Mouse (Mus musculus) CD4-positive helper T cell, adult 2 months (primary cell): ENCODE measurements around the gene Me3.
A peak's percentile ranks its signal among the peaks of the same experiment; 100 is the strongest.

Source experiments
- DNase-seq: peaks from one replicate; pipeline ENCODE4 v3.0.0-alpha.2; 2012; ENCODE audit warnings: low read depth, missing footprints, low spot score

Gene Me3

GRCm38 (mm10) chr7:89666361-89666760 lies 34.2 kb downstream of the Me3 start:
- no peak for DNase-seq

DNA sequence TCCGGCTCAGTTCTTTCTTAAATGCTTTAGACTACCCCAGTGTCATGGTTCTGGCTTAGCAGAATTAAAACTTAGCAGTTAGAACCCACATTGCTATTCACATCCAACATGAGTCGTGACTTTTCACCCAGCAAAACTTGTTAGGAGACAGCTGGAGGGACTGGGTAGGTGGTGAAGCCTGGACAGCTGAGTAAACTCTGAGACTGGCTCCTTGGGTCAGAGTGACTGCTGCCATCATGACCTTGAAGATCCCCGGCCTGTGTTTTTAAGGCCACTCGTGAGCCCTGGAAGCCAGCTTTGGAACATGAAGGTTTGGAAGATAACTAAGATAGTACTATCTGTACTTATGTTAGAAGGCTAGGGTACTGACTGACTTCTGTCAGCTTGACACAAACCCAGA lies 35.4 kb downstream of the Me3 start:
- DNase-seq = no peak

- no peak for DNase-seq
Measured at GRCm38 (mm10) chr7:89669461-89669860, 37.3 kb downstream of the Me3 start.

GRCm38 (mm10) chr7:89671104-89671831 lies 39.1 kb downstream of the Me3 start:
- DNase-seq = no peak

DNA sequence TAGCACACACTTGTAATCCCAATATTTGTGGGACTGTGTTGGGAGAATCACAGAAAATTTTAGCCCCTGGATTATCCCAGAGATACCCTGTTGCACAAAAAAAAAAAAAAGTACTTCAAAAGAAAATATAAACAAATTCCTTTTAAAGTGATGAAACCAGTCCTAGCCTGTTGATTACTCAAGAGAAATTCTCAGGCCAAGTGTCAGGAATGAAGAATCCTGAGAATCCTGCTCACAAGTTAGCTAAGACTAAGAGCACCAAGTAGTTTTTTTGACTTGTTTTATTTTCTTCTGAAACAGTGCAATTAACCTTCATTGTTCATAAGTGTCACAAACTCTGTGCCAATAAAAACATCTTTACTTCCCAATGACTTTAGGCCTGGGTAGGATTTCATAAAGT lies 44.0 kb downstream of the Me3 start:
- no peak for DNase-seq

- DNase-seq = no peak
Measured at GRCm38 (mm10) chr7:89677850-89678249, 45.7 kb downstream of the Me3 start.

GRCm38 (mm10) chr7:89678719-89679118 lies 46.5 kb downstream of the Me3 start:
- DNase-seq = no peak

DNA sequence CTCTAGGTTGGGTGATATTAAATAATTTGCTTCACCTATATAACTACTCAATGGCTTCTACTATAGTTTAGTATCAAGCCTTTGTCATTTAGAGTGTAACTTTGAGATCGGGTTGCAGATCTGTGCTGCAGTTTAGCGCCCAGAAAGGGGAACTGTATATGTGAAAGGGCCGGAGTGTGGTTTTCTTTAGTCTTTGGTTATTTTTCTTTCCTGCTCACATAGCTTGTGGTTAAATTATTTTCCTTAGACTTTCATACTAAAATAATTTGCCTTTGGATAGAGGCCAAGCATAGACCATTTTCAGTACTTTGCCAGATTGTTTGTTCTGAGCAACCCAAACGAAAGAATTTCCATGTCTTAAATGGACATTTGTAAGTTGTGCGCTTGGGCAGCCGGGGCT lies 46.9 kb downstream of the Me3 start:
- DNase-seq = no peak

DNA sequence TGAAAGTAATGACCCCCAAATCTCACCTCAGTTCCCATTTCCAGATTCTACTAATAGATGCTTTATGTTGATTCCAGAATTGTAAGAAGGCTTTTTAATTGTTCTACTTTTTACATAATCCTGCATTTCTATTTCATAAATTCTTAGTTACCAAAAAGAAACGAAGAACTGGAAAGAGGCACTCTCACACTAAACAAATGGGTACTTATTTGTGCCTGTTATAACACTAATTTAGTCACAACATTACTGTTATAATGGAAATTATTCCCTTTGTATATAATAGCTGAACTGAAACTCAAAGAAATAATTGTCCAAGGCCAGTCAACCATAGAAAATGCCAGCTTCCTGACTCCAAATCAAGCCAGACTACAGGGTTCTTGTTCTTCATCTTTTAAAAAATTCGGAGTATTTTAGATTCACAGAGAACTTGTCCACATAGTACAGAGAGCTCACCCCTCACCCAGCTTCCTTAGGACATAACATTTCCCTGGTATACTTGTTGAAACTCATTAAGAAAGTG lies 47.5 kb downstream of the Me3 start:
- no peak for DNase-seq

DNA sequence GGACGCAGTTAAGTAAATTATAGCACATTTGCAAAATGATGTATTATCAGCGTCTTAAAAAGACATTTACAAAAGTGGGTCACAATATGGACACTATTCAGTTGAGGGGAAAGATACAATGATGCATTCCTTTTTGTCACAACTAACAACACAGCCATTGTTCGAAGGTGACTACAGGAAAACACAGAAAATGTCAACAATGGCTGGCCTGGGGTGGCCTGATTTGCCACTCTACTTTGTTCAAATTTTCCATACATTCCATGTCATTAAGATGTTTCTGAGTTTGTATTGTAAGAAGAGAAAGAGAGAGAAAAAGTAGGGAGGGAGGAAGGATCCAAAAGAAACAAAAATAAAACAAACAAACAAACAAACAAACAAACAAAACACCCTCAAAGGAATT lies 48.7 kb downstream of the Me3 start:
- no peak for DNase-seq

DNA sequence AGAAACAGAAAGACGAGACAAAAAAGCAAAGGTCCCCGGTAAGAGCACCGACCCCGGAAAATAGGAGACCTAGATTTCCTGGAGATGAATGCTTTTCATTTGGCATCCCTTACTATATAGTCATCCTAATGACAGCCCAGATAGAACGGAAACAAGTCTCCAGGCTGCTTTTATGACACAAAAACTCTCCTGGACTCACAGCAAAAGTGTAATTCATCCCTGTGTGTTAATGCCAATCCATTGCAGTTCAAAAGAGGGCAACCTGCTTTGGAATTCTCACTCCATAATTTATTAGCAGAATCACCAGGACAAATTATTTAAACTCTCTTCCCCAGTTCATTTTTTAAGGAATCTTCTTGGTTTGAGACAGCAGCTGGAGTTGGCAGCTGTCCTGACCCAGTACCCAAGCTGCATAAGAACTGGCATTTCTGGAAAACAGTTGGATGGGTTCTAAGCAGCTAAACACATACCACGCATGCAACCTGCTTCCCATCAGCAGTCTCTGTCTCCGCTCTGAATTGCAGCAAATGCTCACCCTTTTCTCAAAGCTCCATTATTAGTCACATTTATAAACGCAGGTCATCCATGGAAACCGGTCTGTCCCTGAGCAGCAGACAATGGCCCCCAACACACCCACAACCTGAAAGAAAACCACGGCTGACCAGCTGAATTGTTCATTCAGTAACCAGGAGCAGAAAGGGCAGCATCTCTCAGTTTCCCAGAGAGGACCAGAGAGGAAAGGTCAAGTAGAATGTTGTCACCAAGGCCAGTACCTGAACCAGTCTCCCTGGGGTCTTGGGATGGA lies 49.7 kb downstream of the Me3 start:
- DNase-seq = no peak

GRCm38 (mm10) chr7:89698186-89698585 lies 66.0 kb downstream of the Me3 start:
- peak; percentile 17 for DNase-seq

- DNase-seq = no peak
Measured at GRCm38 (mm10) chr7:89699668-89700350, 67.6 kb downstream of the Me3 start.

DNA sequence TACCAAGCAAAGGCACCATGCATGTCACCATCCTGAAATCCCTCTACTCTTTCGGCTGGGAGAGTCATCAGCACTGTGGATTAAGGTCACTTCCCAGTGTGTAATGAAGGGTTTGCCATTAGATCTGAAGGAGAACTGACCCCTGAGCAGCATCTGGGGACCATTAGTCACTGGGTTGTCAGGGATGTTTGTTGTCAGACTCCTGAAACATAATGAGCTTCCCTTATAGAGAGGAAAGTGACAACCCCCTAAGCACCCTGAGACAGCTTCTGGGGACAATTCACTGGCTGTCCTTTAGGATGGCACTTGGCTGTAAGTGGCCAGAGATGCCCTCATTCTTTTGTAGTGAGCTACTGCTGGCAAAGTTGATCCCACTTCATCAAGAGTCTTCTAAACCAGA lies 68.3 kb downstream of the Me3 start:
- no peak for DNase-seq

DNA sequence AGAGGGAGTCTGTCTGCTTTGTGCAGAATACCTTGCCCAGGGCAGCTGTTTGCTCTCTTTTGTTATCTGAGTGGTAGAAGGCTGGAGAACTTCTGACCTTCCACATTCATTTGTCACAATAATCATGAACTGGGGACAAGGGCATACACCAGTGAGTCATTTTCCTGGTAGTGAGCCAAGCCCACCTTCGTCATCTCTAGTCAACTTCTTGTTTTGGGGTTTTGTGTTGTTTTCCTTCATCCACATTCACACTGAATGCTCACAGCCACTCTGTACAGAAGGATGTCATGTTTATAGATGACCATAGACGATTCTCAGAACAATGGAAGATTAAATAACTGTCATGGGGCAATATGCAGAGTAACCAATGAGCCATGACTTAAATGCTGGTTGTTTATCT lies 78.6 kb downstream of the Me3 start:
- no peak for DNase-seq

DNA sequence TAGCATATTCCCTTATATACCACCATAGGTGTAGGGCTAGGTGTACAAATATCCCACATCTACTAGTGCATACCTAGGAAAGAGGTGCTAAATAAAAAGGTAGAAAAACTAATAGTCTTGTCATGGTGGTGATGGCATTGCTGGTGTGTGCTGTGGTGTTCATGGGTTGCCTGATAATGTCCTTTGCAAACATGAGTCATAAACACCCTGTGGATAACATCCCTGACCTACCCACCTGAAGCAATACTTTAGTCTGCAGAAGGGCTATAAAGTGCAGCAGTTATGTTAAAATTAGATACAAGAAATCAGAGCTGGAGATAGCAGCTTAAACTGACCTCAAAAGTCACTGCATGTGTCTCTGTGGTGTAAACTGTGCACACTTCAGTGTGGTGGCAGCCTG lies 80.9 kb downstream of the Me3 start:
- no peak for DNase-seq

DNA sequence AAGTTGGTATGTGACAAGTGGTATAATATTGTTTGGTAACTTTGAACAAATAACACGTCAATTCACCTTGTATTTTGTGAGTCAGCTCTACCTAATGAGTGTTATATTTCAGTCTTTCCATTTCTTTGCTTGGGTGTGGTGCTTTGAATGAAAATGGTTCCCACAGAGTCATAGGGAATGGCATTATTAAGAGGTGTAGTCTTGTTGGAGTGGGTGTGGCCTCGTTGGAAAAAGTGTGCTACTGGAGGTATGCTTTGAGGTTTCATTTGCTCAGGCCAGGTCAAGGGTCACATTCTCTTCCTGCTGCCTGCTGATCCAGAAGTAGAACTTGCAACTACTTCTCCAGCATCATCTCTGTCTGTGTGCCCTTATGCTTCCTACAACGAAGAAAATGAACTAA lies 84.0 kb downstream of the Me3 start:
- no peak for DNase-seq

- DNase-seq = no peak
Measured at GRCm38 (mm10) chr7:89717521-89717920, 85.3 kb downstream of the Me3 start.

- no peak for DNase-seq
Measured at GRCm38 (mm10) chr7:89718264-89718663, 86.1 kb downstream of the Me3 start.

DNA sequence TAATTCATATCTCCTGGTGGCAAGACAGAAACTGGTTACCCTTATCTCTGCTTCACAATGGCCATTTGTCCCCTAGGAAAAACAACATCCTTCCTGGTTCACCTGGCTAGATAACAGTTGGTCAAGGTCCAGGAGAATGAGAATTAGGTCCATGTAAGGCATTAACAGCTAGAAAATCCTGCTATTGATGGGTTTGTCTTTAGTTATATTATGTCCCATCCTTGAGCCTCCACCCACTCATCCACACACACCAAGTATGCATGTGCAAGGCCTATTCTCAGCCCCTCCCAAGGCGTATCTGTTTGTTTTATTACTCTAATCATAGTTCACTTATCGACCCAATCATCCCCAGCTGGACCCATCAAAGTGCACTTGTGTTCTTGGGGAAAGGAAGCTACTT lies 88.1 kb downstream of the Me3 start:
- DNase-seq = no peak

DNA sequence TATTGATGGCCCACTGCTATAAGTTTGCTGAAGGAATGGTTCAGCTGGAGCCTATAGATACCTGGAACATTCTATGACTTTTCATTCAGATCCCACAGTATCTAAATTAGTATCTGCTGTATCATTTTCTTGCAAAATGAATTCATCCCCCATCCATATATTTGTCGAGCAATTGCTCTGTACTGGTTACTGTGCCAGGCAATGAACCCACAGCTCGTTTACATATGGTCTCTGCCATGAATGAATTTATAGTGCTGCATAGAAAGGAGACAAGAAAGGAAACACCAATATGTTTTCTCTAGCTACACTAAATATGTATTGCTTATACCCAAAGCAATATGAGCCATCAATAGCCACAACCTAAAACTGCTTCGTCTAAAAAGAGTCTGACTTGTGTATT lies 94.5 kb downstream of the Me3 start:
- DNase-seq = no peak

- DNase-seq = no peak
Measured at GRCm38 (mm10) chr7:89727615-89728014, 95.4 kb downstream of the Me3 start.
